Mouse (Mus musculus): ENCODE results near the gene Ccdc7b. TPM values are rescaled to one million over a fixed set of nuclear protein-coding genes. Genes with fewer than 3 reads are reported as not detected.
"Not testable (repeated sequence)": the region's sequence is repeated elsewhere in the genome, so short reads cannot be mapped to it uniquely, and the experiment has no call there.

Ccdc7b gene
- total RNA-seq (2021) = not detected

DNA sequence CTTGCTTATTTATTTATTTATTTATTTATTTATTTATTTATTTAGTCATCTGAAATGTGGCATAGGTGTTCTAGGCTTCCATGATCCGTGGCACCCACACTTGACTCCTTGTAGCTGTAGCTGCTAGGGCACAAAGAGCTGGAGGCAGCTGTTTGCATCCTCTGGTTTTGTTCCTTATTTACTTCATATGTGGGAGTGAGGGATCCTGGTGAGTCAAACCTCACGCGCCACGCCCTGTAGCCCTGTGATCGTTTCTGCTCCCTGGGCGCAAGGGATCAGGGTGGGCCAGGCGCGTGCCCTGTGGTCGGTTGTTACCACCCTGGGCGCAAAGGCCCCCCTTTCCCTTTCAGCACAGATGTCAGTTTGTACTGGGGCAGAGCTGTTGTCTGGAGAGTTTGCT lies at the start of gene Ccdc7b:
Gene Ccdc7b (plus strand): TSS at position 301 of the 400 bp plus-strand sequence.
- not testable (repeated sequence) for DNase-seq

DNA sequence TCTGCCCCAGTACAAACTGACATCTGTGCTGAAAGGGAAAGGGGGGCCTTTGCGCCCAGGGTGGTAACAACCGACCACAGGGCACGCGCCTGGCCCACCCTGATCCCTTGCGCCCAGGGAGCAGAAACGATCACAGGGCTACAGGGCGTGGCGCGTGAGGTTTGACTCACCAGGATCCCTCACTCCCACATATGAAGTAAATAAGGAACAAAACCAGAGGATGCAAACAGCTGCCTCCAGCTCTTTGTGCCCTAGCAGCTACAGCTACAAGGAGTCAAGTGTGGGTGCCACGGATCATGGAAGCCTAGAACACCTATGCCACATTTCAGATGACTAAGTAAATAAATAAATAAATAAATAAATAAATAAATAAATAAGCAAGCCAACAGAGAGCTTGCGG lies 1.5 kb upstream of the Ccdc7b start, which contains the start of gene Ccdc7a:
Gene Ccdc7a (minus strand): TSS at position 101 of the 400 bp plus-strand sequence.
- DNase-seq = not testable (repeated sequence)

DNA sequence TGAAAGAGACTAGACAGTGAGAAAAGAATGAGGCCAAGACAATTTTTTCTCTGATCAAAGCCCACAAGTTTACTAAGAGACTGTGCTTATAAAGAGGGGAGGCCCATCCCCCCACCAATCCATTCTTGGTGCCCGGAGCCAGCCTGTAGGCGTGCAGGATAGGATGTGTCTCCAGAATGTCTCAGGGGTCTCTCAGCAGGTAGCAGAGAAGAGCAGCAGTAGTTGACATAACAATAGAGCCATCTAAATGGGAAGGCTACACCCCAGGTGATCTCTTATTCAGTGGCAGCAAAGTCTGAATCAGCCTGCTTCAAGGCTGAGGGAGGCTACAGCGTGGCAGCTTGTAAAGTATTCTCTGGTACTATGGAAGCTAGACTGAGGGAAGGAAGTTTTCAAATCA lies 48.8 kb downstream of the Ccdc7b start:
- DNase-seq = not testable (repeated sequence)

DNA sequence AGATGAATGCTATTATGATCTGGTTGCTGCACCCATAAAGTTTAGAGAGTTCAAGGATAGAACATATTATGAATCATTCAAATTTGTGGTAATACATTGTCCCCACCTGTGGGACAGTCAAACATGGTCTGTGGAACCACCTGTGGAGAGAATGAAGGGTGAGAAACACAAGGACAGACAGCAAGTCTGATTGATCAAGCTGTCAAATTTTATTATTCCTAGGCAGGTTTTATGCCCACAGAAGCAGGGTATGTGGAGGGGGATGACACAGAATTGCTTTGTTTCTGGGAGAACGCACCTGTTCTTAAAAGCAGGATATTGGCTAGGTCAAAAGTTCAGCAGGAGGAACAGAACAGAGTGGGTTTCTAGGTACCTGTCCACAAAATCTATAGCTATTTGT lies 64.6 kb downstream of the Ccdc7b start, which contains the start of gene Gm10999:
Gene Gm10999 (minus strand): TSS at position 101 of the 400 bp plus-strand sequence.
- DNase-seq = no peak

DNA sequence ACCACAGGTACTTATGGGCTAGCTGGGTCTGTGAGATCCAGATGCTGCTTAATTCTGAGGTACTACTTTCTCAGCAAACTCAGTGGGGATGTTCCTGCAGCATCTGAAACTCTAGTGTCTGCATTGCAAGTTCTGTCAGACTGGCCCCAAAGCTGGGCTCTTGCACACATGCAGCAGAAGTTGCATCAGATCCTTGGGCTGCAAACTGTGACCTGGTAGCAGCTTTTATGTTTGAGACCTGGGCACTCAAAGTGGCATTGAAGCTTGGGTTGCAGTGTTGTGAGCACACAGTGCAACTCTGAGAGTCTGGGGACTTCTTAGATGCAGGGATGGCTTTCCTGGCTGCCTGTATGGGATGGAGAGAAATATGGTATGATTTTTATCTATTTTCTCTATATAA lies 66.5 kb downstream of the Ccdc7b start:
- DNase-seq = no peak

Other genes starting within 250 kb of the Ccdc7b start
- not detected for gene Ccdc7a, start 1.6 kb upstream of the Ccdc7b start, total RNA-seq (2021)
- not detected for gene Gm10999, start 64.5 kb downstream of the Ccdc7b start, total RNA-seq (2021)
- gene 2610044O15Rik8, start 167.3 kb downstream of the Ccdc7b start, total RNA-seq (2021) = 10 to 100 TPM; 23.7 to 27.7 TPM